Mouse (Mus musculus) spleen, adult 18-20 months (tissue): ENCODE data around the gene Gm20431.
A peak's percentile ranks its signal among the peaks of the same experiment; 100 is the strongest.
"Not testable (repeated sequence)": the region's sequence is repeated elsewhere in the genome, so short reads cannot be mapped to it uniquely, and the experiment has no call there.

Source experiments
- DNase-seq, 2 experiments: peaks; one replicate each; pipeline ENCODE4 v3.0.0; 2022; ENCODE audit warnings: mixed read lengths in 2 of 2

Gene Gm20431

GRCm38 (mm10) chr2:167659177-167659846 lies 2.0 kb downstream of the Gm20431 start:
- DNase-seq, result no peak

GRCm38 (mm10) chr2:167658712-167659111 lies 2.6 kb downstream of the Gm20431 start:
- DNase-seq, result no peak

GRCm38 (mm10) chr2:167657973-167658372 lies 3.3 kb downstream of the Gm20431 start:
- DNase-seq, result no peak

- DNase-seq, result peak; percentile 78 to 80
These were observed 4.4 kb downstream of the Gm20431 start for GRCm38 (mm10) chr2:167656629-167657478.

GRCm38 (mm10) chr2:167654911-167655600 lies 6.2 kb downstream of the Gm20431 start:
- DNase-seq, result no peak

- no peak for DNase-seq
These were observed 8.6 kb downstream of the Gm20431 start for GRCm38 (mm10) chr2:167652694-167653093.

GRCm38 (mm10) chr2:167651622-167652021 lies 9.7 kb downstream of the Gm20431 start:
- no peak for DNase-seq

- DNase-seq, result no peak
These were observed 11.8 kb downstream of the Gm20431 start for GRCm38 (mm10) chr2:167649290-167650032.

GRCm38 (mm10) chr2:167646411-167646810 lies 14.9 kb downstream of the Gm20431 start:
- DNase-seq, result no peak

- DNase-seq, result not testable (repeated sequence)
These were observed 17.8 kb downstream of the Gm20431 start for GRCm38 (mm10) chr2:167643356-167644052.

- DNase-seq, result no peak
These were observed 19.1 kb downstream of the Gm20431 start for GRCm38 (mm10) chr2:167642164-167642563.

- DNase-seq, result peak in 1 of 2 experiments; percentile 62
These were observed 20.0 kb downstream of the Gm20431 start for GRCm38 (mm10) chr2:167641337-167641736.

GRCm38 (mm10) chr2:167640279-167640678 lies 21.0 kb downstream of the Gm20431 start:
- DNase-seq, result peak in 1 of 2 experiments; percentile 48

GRCm38 (mm10) chr2:167634865-167635512 lies 26.3 kb downstream of the Gm20431 start:
- DNase-seq, result no peak

GRCm38 (mm10) chr2:167634338-167634770 lies 26.9 kb downstream of the Gm20431 start:
- peak; percentile 94 for DNase-seq

GRCm38 (mm10) chr2:167633537-167633872 lies 27.8 kb downstream of the Gm20431 start:
- DNase-seq, result no peak

GRCm38 (mm10) chr2:167632731-167633536 lies 28.4 kb downstream of the Gm20431 start:
- DNase-seq, result no peak

- peak; percentile 99 for DNase-seq
These were observed 29.5 kb downstream of the Gm20431 start, which contains the start of gene Ube2v1 for GRCm38 (mm10) chr2:167631591-167632448. Gene Ube2v1 (minus strand): TSS chr2:167632095.

- DNase-seq, result peak in 1 of 2 experiments; percentile 28
These were observed 30.1 kb downstream of the Gm20431 start for GRCm38 (mm10) chr2:167631181-167631590.
